Mouse (Mus musculus) right cerebral cortex, adult 2 months (tissue): ENCODE measurements at regions not wholly inside any gene's neighbourhood (a gene's known extent, or its start where the extent isn't known, plus 50 kb on each side); places are given as distances from the start of the nearest gene placed in this dataset.
A peak's percentile ranks its signal among the peaks of the same experiment; 100 is the strongest.

Source experiments
- DNase-seq, 2 experiments: peaks; one replicate each; pipeline ENCODE4 v3.0.0; 2021 to 2022; ENCODE audit warnings: low spot score in 2 of 2

DNA sequence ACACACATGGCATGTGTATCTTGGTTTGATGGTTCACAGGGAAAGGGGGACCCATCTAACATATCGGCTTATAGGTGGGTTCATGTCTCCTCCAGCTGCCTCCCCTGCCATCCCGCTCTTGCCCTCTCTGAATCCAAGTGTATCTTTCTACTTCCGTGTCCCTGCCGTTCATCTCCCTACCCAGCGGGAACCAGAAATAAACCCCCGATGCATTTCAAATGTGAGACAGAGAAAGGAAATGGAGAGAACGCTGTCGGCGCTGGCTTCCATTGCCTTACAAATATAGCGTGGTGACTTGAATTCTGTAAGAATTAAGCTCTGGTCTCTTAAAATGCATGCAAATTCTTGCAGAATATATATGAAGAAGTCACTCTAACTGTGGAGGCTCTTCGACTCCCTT lies 379.2 kb downstream of the Vrk1 start:
- no peak for DNase-seq

DNA sequence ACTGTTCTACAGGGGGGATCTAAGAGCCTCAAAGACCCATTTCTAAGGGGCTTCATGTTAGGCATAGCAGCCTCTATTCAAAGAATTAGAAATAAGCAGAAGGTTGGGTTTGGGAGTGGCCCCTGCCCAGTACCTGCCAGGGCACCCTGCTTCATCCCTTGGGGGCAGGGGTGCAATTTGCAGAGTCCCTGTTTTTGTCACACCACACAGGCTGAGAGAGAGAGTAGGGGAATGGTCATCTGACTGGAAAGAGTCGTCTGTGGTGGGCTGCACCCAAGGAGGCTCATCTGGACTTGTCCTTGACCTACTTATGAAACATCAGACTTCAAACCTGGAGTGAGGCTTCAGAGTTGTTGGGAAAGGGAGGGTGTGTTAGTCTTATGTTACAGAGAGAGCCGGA lies 382.3 kb downstream of the Vrk1 start:
- DNase-seq, result no peak

DNA sequence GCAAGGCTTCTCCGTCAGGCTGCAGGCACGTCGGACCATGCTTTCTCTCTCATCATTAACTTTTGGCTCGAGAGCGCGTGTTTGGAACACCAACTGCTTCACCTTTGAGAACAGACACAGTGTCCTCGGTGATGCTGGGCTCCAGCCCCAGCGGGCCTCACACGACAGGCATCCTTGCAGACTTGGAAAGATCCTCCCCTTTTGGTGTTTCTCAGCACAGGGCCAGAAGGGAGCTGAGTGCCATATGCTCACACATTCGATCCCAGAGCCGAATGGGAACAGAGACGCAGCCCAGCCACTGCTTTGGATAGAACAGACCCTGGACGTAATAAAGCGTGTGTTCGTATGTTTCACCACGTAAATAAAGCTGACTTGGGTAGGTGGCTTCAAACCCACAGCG lies 389.1 kb downstream of the Vrk1 start:
- DNase-seq, result no peak

DNA sequence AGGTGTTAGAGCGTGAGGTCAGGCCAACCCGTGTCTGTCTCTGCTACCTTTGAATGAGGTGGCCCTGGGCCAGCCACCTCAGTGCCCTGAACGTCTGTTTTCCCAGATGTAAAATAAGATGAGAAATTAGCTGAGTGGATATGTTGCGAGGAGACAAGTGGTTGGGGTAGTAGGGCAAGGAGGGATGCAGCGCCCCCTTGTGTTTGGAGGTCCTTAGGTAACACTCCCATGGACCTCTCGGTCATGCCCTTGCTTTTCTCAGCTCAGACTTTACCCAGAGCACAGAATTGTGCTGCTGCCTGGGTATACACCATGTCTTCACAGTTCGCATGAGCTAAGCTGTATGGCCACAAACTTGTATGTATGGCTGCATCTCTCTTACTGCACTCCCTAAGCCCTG lies 401.0 kb downstream of the Vrk1 start:
- DNase-seq, result no peak

DNA sequence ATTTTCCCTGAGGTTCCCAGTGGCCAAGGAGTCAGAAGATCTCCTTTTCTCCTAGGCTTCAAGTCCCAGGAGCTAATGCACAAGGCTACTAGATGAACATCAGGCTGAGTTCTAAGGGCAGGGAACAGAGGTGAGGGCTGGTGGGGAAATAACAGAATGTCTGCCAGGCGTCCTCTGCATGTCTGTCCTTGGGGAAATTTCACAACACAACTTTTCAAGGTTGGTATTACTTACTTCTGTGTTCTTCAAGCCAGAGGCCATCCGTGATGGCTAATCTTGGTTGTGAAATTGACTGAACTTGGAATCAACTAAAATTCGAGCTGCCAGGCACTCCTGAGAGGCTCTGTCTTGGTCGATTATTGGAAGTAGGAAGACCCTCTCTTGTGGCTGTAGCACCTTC lies 416.6 kb downstream of the Vrk1 start:
- no peak for DNase-seq

DNA sequence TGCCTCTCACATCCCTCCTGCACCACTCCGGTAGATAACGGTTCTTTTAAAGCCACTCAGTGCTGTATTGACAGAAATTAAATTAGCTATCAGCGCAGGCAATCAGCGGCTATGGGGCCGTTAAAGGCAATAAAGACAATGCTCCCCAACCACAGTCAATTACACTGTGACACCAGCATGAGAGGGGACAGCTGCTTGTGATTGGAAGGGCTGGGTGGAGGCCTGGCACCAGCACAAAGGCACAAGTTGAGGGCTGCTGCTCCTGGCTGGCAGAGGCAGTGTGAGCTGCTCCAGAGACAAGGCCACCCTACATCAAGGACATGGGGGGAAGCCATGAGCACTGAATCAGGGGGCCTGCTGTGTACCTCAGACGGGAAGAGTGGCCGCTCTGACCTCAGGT lies 420.0 kb downstream of the Vrk1 start:
- DNase-seq, result no peak

DNA sequence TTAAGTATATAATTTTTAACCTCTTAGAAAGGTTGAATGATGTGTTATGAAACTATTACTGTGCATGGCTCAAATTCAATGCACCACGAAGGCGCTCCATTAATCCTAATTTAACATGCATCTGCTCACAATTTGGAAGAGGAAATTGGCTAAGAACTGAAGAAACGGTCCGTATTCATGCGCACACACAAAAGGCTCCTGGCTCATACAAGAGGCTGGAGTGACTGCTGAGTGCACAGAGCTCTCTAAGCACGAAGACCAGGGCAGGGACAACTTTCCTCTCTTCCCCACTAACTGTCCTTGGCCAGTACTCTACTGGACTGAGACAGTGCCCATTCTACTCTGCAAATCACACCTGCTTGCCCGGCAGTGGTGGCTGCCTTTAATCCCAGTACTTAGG lies 435.1 kb downstream of the Vrk1 start:
- DNase-seq, result no peak

DNA sequence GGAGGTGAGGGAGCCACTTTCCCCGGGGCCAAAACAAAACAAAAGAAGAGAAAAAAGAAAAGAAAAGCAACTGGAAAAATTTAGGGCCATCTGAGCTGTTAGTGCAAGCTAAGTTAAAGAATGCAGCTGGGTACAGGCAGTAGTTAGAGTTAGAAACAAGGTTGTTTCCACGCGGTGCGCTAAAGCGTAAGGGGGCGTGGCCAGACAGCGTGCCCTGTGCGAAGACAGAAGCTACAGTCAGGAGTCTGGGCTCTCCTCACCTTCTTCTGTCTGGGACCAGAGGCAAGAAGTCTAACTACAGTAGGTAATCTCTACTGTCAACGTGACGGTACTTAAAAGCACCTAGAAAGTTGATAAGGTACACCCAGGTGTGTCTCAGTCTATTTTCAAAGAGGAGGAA lies 435.9 kb downstream of the Vrk1 start:
- no peak for DNase-seq

DNA sequence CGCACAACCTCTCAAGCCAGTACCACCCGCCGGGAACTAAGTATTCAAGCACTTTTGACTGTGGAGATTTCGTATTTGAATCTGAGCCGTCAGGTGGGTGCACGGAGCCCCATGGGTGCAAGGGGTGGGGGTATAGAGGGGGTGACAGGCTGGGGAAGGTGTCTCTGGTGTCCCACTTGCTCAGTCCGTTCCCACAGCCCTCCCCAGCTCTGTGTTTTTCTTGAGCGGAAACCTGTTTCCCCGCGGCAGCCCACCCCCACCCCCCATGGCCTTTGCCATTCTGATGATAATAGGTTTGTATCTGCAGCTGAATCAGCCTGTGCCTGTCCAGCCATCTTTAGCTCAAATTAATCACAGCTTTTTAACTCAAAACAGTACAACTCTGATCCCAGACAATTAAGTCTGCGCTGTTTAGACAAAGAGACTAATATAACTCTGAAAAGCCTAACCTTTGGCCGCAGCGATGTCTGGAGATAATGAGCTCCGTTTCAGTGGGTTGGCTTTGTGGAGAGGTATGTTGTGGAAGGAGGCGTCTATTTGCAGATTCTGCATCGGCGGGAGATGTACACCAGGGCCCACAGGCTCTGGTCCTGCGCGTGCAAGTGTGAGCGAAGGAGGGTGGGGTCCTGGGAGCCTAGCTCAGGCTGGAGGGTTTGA lies 437.0 kb downstream of the Vrk1 start:
- no peak for DNase-seq

DNA sequence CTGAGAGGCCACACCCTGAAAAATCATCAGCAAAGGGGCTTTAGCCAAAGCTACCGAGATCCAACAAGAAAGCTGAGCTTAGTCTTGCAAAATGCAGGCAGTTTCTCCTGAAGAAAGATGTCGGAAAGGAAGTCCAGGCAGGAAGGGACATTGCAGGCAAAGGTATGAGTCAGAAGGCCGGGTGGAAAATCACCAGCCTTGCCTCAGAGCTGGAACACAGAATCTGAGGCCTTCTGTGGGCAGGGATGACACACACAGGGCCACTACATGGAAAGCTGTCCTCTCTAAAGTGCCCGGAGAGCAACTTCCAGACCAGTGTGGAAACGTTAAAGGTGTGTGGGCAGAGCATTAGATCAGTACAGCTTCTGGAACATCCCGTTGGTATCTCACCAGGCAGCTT lies 438.5 kb downstream of the Vrk1 start:
- DNase-seq, result no peak

DNA sequence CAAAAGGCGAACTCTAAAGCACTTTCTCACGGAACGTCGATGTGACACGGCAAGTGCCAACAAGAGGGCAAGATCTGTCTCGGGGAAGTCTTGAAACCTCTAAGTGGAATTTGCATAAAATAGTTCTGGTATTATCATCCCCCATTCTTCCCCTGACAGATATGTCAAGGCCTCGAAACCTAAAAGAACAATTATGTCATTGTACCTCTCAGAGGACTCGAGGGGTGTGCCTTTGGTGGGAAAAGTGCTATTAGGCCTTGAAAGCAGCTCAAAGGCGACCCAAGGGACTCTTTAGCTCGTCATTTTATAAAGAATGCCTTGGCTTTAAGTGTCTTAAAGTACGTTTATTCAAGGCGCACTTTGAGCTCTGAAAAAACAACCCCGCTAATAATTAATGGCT lies 443.5 kb downstream of the Vrk1 start:
- DNase-seq, result no peak

DNA sequence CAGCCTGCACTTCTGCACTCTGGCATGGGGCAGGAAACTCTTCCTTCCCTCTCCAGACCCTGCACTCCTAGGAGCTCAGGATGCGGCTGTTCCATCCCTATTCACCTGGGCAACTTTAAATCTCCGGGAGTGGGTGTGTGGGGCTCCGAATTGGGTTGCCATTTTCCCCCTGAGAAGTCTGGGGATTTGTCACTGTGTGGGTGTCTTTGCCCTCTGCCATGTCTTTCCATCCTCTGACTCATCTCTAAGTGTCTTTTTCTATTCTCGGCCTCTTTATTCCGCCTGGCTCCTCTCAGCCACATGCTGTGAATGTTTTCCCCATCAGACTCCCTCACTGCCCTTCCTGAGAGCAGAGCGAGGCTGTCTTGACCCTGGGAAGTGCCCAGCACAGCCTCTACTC lies 448.2 kb downstream of the Vrk1 start:
- DNase-seq, result no peak

DNA sequence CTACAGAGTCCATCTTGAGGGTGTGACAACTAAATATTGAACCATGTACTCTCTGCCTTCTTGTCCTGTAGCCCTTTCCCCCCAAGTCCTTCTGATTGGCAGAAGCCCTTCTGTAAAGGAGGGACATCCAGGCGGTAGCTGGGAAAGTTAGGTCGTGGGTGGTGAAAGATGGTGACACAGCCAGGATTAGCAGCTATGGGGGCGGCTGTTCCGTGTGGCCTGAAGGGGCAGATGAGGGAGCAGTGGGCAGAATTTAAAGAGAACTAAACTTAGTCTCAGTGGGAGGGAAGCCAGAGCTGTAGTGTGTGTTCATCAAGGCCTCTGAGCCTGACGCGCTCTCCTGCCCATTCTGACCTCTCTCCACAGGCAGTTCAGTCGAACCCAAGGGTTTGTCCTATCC lies 450.6 kb downstream of the Vrk1 start:
- no peak for DNase-seq

DNA sequence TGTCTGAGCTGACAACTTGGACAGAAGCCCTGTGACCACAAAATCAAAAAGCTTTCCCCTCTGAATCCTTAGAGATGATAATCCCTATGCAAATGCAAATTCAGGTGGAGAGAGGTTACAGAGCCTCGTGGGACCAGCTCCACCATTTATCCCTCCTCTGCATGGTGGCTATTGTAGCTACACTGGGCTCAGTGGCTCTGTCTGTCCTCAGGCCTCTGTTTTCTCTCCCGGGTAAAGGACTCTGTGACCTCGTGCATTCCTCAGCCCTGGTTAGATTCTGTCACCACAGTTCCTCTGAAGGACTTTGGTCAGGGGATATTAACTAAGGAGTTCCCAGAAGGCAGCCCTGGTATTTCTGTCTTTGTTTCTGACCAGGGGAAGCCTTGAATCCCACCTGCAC lies 452.3 kb downstream of the Vrk1 start:
- DNase-seq, result no peak

DNA sequence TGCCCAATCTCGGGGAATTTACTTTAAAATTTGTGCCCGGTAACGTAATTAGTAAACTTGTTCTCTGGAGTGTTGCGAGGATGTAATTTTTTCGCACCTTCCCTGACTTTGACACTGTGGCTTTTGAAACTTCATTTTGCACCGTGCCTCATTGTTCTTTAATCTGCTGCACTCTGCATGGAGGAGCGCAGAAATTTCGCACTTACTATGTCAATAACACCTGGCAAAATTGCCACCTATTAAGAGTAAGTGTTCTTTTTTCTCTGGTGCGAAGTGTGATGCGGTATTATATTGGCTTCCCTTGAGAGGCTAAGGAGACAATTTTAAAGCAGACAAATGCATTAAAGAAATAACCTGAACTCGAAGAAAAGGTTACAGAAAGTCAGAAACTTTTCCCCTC lies 454.7 kb downstream of the Vrk1 start:
- DNase-seq, result no peak

DNA sequence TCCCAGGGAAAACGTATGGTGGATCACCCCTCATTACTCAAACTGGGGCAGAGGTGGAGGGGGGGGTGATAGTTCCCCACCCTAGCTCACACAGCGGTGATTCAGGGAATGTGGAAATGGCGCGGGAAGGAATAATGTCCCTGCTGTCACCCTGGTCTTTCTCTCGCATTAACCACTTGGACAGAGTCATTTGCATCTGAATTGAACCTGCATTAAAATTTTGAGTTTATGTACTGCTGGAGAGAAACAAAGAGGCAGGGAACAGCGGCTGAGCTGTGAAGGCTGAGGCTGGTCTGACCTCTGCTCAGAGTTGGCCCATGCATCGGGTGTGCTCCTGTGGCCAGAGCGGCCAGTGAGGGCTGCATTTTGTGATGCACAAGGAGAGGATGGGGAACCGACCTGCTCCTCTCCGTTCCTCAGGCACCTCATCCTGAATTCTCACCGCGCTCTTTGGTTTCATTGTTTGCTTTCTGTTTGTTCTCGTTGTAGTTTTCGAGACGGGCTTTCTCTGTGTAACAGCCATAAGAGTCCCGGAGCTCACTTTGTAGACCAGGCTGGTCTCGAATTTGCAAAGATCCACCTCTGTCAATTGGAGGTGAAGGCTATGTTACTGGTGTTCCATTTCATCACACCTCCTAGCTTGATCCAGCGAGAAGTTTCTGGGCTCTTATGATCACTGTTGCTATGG lies 458.3 kb downstream of the Vrk1 start:
- DNase-seq, result no peak

DNA sequence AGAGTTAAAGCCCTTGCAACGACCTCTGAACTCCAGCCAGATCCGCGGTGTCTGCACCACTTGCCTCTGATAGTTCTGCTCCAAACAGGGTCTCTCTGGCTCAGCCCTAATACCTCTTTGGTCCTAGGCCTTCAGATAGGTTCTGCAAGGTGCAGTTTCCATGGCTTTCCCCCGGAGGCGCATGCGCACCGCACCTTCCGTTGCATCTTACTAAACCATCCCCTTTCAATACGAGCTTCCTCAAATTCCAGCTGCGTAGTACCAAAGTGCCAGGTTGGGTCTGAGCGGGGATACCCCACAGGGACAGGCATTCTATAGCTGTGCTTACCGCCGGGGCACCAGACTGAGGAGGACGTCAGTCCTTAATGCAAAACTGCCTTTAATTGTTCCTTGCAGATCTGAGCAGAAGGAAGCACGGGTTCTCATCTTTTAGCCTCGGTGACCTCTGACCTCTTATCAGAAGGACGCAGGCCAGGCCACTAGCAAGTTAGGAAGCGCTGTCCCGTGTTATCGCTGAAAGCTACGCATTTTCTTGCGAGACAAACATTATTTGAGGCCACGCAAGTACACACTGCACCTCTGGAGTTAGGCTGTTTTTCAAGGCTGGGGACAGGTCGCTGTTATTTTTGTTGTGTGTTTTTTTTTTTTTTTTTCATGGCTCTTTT lies 464.6 kb downstream of the Vrk1 start:
- DNase-seq, result peak; percentile 38 to 62

DNA sequence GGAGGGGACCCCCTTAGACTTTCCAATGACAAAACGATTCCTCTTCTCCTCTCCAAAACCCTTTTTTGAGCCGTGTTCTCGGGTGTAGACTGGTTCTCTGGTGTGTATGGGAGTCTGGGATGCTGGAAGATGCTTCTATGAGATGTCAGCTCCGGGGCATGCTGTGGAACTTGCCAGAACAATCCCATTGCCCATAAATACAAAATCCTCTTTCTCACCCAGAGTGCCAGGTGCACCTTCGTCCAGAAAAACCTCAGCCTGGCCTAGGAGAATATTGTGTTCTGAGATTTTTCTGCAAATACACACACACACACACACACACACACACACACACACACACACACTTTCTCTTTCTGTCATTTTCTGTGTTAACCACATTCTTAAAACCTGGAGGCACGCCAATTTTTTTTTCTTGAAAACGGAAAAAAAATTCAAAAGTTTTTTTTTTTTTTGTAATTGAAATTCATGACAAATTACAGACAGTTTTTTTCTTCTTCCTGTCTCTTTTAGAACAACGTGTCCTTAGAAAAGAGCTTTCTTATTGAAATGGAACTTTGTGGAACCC lies 465.5 kb downstream of the Vrk1 start:
- no peak for DNase-seq

DNA sequence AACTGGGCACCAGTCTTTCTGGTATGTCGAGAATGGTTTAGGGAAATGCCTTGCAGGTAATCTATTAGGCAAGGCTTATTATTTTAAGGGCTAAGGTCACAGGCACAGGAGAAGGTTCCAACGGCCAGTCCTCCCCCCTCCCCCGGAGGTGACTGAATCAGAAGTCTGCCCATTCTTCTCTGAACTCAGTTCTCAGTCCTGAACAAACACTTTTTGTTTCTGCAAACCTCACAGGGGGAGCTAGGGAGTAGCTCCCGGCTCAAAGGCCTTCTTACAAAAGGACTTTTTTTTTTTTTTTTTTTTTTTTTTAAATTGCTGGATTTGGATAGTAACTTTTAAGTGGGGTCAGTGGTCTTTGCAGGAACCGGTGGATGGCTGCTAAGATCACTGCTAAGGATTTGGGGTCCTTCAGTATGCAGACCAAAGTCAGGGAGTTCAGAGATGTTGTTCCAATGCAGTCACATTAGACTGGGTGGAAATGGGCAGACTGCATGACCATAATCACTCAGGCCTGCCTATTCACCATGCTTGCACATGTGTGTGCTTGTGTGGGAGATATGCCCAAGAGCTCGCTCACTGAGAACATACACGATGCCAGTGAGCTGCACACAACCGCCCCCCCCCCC lies 467.1 kb downstream of the Vrk1 start:
- no peak for DNase-seq

DNA sequence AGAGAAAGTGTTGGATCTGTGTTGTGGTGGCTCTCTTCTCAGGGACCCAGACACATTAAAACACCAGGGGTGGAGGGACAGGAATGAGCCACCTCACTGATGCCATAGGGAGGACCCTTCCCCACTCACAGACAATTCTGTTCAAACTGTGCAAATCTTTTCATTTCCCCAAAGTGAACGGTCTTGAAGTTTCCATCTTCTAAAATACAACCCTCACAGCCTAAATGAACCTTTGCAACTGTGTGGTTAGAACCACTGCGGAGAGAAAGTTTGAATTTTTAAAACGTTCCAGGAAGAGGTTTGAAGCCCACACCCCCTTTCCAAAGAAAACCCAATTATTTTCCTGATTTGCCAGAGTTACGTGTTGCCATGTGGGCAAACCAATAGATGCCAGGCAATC lies 467.7 kb downstream of the Vrk1 start:
- DNase-seq, result no peak

DNA sequence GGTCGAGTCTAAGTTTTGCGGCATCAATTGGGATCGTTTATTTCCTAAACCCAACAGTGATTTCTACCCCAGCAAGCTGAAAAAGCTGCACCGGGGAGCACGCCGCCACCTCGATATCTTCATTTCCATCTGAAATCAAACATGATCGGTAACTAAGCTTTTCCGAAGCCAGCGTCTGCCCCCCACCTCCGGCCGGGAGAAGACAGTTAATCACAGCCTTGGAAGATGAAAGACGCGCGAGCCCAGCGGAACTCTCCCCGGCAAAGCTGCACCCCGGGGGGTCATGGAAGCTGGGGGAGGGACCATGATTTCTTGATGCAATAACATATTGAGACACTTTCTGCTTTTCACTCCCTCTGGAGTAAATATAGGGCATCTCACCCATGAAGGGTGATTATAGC lies 468.4 kb downstream of the Vrk1 start:
- peak; percentile 31 to 33 for DNase-seq

DNA sequence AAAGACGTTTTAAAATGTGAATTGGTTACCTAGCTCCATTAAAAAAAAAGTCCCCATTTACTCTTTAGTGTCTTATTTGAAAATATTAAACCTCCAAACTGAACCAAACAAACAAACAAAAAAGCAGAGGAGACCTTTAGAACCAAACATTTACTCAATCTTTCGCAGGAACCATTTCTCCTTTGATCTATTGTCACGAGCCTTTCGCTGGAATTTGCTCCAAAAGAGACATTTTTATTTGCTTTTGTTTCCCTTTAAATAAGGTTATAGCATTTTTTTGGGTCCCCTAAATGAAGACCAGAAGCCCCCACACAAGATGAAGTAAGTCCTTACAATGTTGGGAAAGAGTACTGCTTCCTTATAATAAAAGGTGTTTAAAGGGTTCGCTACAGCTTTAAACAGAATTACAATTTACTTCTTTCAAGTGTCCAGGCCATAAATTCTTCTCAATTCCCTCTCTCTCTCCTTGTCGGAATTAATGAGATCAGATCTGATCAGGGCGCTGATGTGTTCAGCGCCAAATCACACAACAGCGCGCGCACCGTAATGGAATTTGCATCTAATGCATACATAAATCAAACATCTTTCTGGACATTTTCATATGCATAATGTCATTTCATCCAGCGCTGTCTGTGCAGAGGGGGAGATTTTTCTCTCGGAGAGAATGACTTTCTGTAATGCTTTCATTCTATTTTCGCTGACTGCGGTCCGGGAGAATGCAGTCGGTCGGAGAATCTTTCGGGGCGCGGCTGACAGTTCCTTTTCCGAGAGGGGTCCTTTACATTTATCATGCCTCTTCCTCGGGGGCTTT lies 469.2 kb downstream of the Vrk1 start:
- DNase-seq, result peak in 1 of 2 experiments; percentile 21
